Mouse (Mus musculus) forelimb bud, embryonic 11.5 days (tissue): ENCODE data around the gene Zfp217.
"Not testable (repeated sequence)": the region's sequence is repeated elsewhere in the genome, so short reads cannot be mapped to it uniquely, and the experiment has no call there.

Source experiments
- DNase-seq: peaks from one replicate; pipeline ENCODE4 v3.0.0-alpha.2; 2012; ENCODE audit warnings: low read depth, low spot score

Zfp217 gene

DNA sequence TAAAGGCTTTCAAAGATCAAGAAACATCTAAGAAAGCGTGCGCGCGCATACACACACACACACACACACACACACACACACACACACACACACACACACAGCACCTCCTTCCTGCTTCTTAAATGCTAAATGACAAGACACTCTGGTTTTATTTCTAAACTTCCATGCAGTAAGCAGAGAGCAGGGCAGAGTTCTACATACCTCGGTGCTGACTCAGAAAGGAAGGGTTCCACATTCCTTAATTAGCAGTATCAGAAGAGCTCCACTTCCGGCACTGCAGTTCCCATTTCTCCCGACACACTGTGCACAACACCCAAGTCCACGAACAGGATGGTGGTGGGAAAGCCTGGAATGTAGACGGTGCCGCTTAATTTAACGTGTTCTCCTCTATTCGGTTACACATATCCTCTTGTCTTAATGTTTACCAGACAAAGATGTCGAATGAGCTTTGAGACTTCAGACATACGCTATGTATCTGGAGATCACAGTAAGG, at the start of gene Zfp217:
Zfp217 (minus strand) TSS at position 443 of the 493 bp plus-strand sequence.
- no peak for DNase-seq

GRCm38 (mm10) chr2:170195542-170196089, 47.7 kb upstream of the Zfp217 start:
- no peak for DNase-seq

DNA sequence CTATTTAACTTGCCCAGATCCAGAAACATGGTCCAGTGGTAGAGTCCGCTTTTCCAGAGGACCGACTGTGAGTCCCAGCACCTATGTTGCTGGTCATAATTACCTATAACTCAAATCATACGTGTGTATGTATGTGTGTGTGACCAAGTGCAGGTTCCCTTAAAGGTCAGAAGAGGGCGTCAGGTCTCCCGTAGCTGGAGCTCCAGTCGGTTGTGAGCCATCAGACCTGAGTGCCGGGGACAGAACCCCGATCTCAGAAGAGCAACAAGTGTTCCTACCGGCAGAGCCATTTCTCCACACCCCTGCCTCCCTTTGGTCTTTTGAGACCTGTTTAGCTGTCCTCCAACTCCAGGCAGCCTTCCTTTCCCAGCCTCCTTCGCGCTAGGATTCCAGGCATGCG, 46.9 kb upstream of the Zfp217 start:
- DNase-seq = no peak

DNA sequence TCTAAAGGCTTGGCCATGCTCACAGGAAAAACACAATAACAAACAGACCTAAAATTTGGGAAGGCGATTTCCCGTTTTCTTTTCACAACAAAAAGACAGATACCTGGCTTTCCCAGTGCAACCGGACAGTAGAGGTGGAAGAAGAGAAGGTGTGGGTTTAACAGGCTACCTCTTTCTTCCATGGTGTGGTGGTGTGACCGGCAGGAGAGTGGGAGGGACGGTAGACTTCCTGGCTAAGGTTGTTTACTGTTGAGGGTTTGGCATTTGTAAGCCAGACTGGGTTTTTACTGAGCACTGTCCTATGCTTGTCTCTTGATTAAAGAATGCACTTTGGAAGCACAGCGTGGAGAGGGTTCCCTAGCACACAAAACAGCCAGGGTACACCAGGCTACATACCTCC, 45.9 kb upstream of the Zfp217 start:
- DNase-seq = no peak

- no peak for DNase-seq
Observed at GRCm38 (mm10) chr2:170193211-170193610, 45.3 kb upstream of the Zfp217 start.

- no peak for DNase-seq
Observed at GRCm38 (mm10) chr2:170192731-170193149, 44.8 kb upstream of the Zfp217 start.

- DNase-seq = no peak
Observed at GRCm38 (mm10) chr2:170188721-170189120, 40.8 kb upstream of the Zfp217 start.

- no peak for DNase-seq
Observed at GRCm38 (mm10) chr2:170185137-170185837, 37.4 kb upstream of the Zfp217 start.

GRCm38 (mm10) chr2:170184175-170184983, 36.5 kb upstream of the Zfp217 start:
- peak; percentile 74 for DNase-seq

- no peak for DNase-seq
Observed at GRCm38 (mm10) chr2:170183851-170184174, 35.9 kb upstream of the Zfp217 start.

DNA sequence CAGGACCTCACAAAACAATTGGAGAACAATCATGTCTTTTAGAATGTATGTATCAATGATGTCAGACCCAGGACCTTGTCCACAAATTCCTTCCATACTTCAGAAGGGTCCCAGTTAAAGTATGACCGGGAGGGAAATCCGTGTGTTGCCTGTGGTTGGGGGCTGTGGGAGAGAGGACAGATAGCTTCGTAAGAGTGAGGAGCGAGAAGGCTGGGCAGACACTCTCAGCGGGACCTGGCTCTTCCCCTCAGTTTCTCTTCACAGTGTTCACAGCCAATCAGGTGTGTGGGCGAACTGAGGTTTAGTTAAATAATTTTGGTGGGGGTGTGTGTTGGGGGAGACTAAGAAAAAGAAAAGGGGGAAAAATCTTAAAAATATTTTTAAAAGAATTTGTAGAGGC, 34.0 kb upstream of the Zfp217 start:
- no peak for DNase-seq

GRCm38 (mm10) chr2:170180769-170181168, 32.9 kb upstream of the Zfp217 start:
- not testable (repeated sequence) for DNase-seq

DNA sequence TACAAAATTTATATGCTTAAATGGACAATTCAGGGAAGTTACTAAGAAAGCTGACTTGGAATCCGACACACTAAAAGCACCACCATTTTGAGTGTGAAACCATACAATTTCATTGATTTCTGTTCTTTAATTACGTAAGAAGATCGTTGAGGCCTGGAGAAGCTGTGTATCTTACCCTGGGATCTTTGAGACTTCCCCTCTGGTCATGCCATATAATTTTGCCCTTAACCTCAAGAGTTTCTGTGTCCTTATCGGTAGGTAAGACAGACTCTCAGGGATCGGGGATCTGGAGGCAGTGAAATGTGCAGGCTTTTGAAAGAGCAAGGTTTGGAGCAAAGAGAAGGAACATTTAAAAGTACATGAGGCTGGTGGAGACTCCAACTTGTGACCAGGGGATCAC, 31.4 kb upstream of the Zfp217 start:
- DNase-seq = no peak

GRCm38 (mm10) chr2:170177323-170177722, 29.4 kb upstream of the Zfp217 start:
- no peak for DNase-seq

DNA sequence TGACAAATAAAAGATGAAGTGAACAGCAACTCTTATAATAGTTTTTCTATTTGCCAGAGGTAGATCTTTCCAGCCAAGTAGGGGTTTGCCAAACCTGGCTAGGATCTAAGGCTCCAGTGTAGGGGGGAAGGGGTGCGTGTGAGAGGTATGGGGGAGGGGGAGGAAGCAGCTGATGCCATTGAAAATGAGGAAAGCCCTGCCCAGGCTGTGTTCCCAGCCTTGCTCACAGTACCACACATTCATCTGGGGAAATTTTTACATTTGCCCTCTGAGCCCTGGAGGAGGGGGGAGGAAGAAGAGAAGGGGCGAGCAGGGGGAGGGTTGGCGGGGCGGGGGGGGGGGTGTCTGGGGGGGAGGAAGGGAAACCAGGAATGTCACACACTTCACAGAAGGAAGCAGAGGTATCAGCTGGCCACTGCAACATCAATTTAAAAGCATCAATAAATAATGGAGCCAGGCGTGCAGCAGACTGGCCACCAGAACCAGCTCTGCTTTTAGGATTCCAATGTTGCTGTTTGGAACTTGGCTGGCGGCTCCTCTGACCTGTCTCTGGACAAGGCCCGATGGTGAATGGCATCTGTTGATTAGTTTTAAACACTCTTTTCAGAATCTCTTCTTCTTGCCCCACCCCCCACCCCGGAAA, 28.5 kb upstream of the Zfp217 start:
- DNase-seq = peak; percentile 47

- no peak for DNase-seq
Observed at GRCm38 (mm10) chr2:170175661-170176150, 27.8 kb upstream of the Zfp217 start.

DNA sequence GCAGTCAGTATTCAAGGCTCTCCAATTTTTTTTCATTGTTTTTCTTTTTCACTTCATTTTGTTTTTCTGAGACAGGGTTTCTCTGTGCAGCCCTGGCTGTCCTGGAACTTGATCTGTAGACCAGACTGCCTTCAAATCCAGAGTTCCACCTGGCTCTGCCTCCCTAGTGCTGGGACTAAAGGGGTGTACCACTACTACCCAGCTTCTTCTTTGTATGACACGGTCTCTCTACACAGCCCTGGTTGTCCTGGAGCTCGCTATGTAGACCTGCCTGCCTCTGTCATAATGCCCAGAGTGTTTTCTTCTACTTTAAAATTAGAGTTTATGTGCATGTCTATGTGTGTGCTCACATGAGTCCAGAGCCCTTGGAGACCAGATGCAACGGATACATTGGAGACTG, 27.3 kb upstream of the Zfp217 start:
- DNase-seq = no peak

DNA sequence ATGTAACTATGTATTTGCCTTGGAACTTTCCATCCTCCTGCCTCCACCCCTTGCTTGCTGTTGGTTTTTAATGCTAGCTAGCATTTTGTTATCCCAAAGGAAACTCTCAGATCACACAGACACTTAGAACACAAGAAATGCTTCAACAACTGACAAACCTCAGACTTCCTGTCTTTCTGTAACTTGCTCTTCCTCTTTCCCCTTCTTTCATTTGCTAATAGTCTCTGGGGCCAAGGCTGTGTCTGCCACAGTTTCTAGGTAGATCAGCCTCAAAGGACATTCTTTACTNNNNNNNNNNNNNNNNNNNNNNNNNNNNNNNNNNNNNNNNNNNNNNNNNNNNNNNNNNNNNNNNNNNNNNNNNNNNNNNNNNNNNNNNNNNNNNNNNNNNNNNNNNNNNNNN, 21.2 kb upstream of the Zfp217 start:
- DNase-seq = no peak

DNA sequence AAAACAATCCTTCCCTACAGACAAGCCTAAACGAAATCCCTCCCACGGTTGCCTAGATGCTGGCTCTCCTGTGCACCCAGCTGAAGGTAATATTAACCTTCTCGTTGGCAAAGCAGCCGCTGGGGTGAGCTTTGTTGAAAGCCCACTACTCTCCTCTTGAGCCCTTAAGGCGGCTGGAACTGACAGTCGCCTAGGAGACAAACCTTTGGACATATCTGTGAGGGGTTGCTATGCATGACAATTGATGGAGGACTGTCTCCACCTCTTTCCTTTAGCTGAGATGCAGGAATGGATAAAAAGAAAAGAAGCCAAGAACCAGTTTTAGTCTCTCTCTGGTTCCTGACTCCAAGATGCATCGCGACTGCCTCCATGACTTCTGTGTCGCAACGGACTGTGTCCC, 17.7 kb upstream of the Zfp217 start:
- no peak for DNase-seq

DNA sequence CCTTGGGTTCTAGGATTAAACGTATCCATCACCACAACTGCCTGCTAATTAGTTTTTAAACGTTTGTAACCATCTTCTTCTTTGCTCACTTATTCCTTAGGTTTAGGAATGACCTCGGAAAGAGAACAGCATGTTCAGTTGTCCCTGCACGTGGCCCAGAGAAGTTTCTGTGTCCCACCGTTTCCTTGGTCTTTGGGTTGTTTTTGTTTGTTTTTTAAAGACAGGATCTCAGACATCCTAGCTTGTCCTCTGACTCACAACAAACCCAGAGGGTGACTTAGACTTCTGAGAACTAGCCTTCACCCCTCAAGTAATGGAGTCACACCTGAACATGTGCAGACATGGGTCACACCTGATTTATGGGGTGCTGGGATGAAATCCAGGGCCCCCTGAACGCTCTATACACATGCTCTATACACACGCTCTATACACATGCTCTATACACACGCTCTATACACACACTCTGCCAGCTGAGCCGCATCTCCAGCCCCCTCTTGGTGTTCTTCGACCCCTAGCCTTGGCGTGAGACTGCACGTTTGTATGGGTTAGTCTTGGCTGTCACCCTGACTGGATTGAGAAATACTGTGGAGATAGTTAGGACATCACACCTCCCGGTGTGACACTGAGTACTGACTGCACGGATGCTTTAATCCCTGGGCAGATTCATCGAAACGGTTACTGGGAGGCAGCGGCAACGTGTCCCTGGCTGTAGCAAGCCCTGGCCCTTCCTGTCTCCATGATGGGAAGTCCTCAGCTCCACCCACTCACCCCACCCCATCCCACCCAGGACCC, 16.0 kb upstream of the Zfp217 start:
- no peak for DNase-seq
